Mouse (Mus musculus) heart, adult 10 weeks (tissue): ENCODE results near the gene Pcdh15. TPM values are rescaled to one million over a fixed set of nuclear protein-coding genes. Genes with fewer than 3 reads are reported as not detected.

Experiments used
- polyA plus RNA-seq: library from polyadenylated mRNA; stranded (reverse); fragments of 350-450 nt; fragmentation: Illumina TruSeq; extraction: RNeasy Lipid Tissue Mini Kit (QIAGEN cat#74804); gene quantifications from one replicate; pipeline ENCODE4 v1.2.3, GENCODE M21; 2014; ENCODE audit warnings: low read depth, low replicate concordance

Pcdh15 gene
- polyA plus RNA-seq, result 0.37 TPM

DNA sequence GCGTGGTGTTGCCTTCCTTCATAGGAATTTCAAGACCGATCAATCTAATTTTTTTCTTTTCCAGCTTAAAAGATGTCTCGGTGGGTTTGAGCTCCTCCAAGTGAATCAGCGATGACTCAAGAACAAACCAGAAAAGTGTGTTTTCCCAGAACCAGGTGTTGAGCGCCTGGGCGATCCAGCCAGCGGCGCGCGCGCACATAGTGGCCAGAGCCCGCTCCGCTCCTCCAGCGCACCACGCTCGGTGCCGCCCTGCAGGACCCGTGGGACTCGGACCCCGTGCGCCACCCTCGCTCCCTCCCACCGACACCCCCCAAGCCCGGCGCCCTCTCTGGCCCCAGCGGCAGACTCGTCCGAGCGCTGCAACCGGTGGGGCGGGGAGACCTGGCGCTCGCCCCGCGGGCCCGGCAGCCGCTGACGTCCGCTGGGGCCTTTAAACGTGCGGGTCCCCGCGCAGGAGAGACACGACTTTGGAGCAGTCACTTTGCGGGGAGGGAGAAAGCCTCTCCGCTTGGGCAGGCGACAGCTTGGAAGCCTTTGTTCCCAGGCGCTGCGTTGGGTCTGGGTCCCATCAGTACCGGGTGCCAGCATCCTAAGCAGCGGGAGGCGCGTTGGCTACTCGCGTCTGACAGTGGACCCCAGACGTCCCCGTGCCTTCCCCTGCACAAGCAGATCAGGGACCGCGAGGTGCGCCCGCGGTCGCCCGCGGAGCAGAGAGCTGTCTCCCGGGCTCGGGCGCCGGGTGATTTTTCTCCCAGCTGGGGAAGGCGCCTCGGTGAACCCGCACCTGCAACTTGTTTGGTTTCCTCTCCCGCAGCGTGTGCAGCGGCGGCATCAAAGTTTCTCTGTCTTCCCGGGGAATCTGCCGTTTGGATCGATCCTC, at the start of gene Pcdh15:
Gene Pcdh15, plus strand, starts transcription at position 377 of the 880 bp plus-strand sequence.

